Mouse (Mus musculus) forebrain, postnatal 0 days (tissue): ENCODE results near the gene Rai14. TPM values are rescaled to one million over a fixed set of nuclear protein-coding genes. Genes with fewer than 3 reads are reported as not detected.
A peak's percentile ranks its signal among the peaks of the same experiment; 100 is the strongest.

ENCODE experiments used
- ATAC-seq: fragments of 200-750 bp; cut with Nextera tagmentation; 2 replicates; pipeline ENCODE4 v1.8.0; 2017; ENCODE audit warnings: mild to moderate bottlenecking, moderate library complexity
- DNase-seq: peaks from one replicate; pipeline ENCODE4 v3.0.0-alpha.2; 2015
- H3K27ac ChIP-seq: fragments of 300-500 bp; sonication (generic); 2 replicates; pipeline ENCODE4 v1.5.1; 2014; ENCODE audit warnings: low read depth, mild to moderate bottlenecking, antibody characterized with exemption, low read length, moderate library complexity, mixed read lengths
- H3K27me3 ChIP-seq: fragments of 300-500 bp; sonication (generic); 2 replicates; pipeline ENCODE4 v1.6.1; 2014; ENCODE audit warnings: mild to moderate bottlenecking, low read length, mixed read lengths; ENCODE audit not compliant: insufficient read depth
- H3K36me3 ChIP-seq: fragments of 300-500 bp; sonication (generic); 2 replicates; pipeline ENCODE4 v1.6.1; 2014; ENCODE audit warnings: mild to moderate bottlenecking, moderate library complexity; ENCODE audit not compliant: insufficient read depth
- H3K4me1 ChIP-seq: fragments of 300-500 bp; sonication (generic); 2 replicates; pipeline ENCODE4 v1.6.1; 2014; ENCODE audit warnings: antibody characterized with exemption; ENCODE audit not compliant: insufficient read depth
- H3K4me2 ChIP-seq: fragments of 300-500 bp; sonication (generic); 2 replicates; pipeline ENCODE4 v1.6.1; 2014; ENCODE audit warnings: low read depth, mild to moderate bottlenecking, moderate library complexity
- H3K4me3 ChIP-seq: fragments of 300-500 bp; sonication (generic); 2 replicates; pipeline ENCODE4 v1.5.1; 2014; ENCODE audit warnings: low read depth, low read length, mixed read lengths
- H3K9ac ChIP-seq: fragments of 300-500 bp; sonication (generic); 2 replicates; pipeline ENCODE4 v1.6.1; 2014; ENCODE audit warnings: mild to moderate bottlenecking
- H3K9me3 ChIP-seq: fragments of 300-500 bp; sonication (generic); 2 replicates; pipeline ENCODE4 v1.6.1; 2016; ENCODE audit warnings: low read length
- CTCF ChIP-seq: sonication (generic); IDR thresholded peaks from 2 replicates; pipeline ENCODE4 v1.5.1; 2016; ENCODE audit warnings: antibody characterized with exemption, control low read depth, low read depth
- WGBS: fragments of 180-500 bp; shearing (Covaris S2); extraction: QIAGEN DNeasy Blood & Tissue Kit; methylation state at CpG from one replicate; pipeline ENCODE4 v1.1.7; 2014; 5-methylcytosine and 5-hydroxymethylcytosine counted together
- polyA plus RNA-seq: library from polyadenylated mRNA; unstranded; fragments of >200 nt; fragmentation: Nextera tagmentation; extraction: Ambion mirVana; gene quantifications from 2 replicates; pipeline ENCODE4 v1.2.1, GENCODE M21; 2015
- total RNA-seq: library from RNA; depleted of rRNA; stranded (reverse); fragments of >200 nt; gene quantifications from 2 replicates; pipeline ENCODE4 v1.2.3, GENCODE M21; 2014

The Rai14 gene
- total and polyA plus RNA-seq, 2 experiments from 2014 or later: 5.5 to 12.7 TPM

DNA sequence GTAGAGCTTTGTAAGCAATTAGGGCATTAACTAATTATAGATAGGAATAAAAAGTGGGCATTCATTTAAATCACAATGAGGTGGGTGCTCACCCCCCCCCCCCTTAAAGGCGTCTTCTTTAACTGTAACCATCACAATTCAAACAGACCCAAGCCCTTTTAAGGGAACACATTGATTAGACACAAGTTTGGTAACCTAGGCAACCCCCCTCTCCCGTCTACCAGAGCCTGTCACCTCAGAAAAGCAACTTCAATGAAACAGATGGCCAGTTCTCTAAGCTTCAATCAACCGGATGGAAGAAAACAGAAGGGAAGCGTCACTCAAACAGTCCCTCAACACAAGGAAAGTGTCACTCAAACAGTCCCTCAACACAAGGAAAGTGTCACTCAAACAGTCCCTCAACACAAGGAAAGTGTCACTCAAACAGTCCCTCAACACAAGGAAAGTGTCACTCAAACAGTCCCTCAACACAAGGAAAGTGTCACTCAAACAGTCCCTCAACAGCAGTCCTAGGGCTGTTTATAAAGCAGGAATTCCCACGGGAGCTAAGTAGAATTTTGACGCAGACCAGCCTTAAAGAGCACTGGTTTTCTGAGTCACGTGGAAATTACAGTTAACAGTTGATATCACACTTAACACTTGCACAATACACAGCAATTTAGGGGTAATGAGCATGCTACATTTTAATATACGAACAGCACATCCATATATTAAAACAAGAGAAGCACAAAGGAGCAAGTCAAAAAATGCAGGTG is 59.1 kb downstream of the Rai14 start:
- 11% methylated on average over 8 of the region's 8 CpGs for WGBS
- no peak overlapping the region for H3K4me3 ChIP-seq
- no peaks in the 10 kb centered on the region for H3K36me3 ChIP-seq
- no peak overlapping the region for H3K27ac ChIP-seq
- ATAC-seq: peak; percentile 95
- H3K9ac ChIP-seq: no peak overlapping the region
- no peak for TF ChIP-seq CTCF
- peak; percentile 72 for DNase-seq
- H3K4me1 ChIP-seq: 0 out of 2 replicates have a peak, but pooled peaks cover 6% of the 10 kb centered on the region
- H3K9me3 ChIP-seq: no peaks in the 10 kb centered on the region
- no peaks in the 10 kb centered on the region for H3K27me3 ChIP-seq
- no peak overlapping the region for H3K4me2 ChIP-seq

GRCm38 (mm10) chr15:10654696-10655095 is 59.7 kb downstream of the Rai14 start:
- no peak for TF ChIP-seq CTCF
- Histone ChIP-seq H3K27ac (no peak overlapping the region), H3K4me1 (0 out of 2 replicates have a peak, but pooled peaks cover 6% of the 10 kb centered on the region), H3K9ac (no peak overlapping the region), H3K27me3 (no peaks in the 10 kb centered on the region), H3K36me3 (no peaks in the 10 kb centered on the region), H3K4me2 (no peak overlapping the region), H3K9me3 (no peaks in the 10 kb centered on the region), H3K4me3 (no peak overlapping the region)
- ATAC-seq (peak; percentile 18; the same call in 1 of the 2 replicates), DNase-seq (no peak)
- WGBS: 30% methylated on average over 1 of the region's 1 CpGs

DNA sequence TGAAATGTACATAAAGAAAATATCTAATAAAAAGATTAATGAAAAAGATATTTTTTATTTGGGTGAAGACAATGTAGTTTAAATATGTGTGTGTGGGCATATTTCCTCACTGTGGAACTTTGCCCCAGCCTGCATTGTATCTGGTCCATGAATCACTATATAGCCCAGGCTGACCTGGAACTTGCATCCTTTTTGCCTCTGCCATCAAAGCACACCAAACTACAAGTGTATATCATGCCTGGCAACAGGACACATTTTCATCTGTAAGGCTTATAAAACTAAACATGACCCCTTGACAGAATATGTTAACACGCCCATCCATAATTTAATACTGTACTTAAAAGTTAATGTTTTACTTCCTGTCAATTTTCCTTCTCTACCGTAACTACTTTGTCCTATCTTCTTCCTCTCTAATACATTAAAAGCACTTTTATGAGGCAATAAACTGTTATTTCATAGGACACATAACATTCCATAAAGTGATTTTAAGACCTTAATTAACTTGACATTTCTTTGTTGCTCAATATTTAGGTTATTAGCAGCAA is 61.4 kb downstream of the Rai14 start:
- WGBS: 92% methylated on average over 2 of the region's 2 CpGs
- no peak for TF ChIP-seq CTCF
- no peak for DNase-seq
- no peaks in the 10 kb centered on the region for H3K36me3 ChIP-seq
- no peak overlapping the region for H3K9ac ChIP-seq
- H3K27ac ChIP-seq: no peak overlapping the region
- no peaks in the 10 kb centered on the region for H3K27me3 ChIP-seq
- no peak overlapping the region for H3K4me2 ChIP-seq
- H3K4me3 ChIP-seq: no peak overlapping the region
- H3K4me1 ChIP-seq: peaks cover 11% of the 10 kb centered on the region; the same call in 1 of the 2 replicates
- H3K9me3 ChIP-seq: no peaks in the 10 kb centered on the region
- no peak for ATAC-seq

DNA sequence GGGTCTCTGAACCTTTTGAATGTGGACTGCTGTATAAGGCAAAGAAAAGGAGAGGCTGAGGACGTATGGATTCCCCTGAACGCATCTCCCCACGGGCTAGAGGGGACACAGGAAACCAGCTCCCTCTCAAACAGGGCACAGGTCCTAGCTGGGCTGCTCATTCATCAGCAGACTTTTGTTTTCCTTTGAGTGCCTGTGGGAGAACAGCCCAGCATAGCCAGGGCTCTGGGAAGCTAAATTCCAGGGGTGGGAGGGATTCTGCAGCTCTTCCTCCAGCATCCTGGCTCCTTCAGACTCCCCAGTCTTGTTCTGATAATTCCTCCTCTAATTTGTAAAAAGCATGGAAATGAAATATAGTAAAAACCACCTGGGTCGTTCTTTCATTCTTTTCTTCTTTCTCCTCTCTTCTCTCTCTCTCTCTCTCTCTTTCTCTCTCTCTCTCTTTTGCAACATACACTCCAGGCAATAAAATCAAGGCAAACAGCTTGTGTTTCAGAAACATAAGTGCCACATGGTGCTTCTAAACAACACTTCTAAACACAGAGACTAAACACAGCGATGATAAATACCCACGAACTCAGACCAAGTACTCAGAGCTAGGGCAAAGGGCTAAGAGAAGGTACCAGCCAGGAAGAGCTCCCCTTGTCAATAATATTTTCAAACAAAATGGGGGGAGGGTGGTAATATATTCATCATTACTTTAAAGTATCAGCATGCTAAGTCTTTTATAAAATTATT is 65.9 kb downstream of the Rai14 start:
- Histone ChIP-seq H3K4me1 (peaks cover 6% of the 10 kb centered on the region; the same call in 1 of the 2 replicates), H3K9ac (no peak overlapping the region), H3K36me3 (no peaks in the 10 kb centered on the region), H3K27me3 (no peaks in the 10 kb centered on the region), H3K4me3 (no peak overlapping the region), H3K9me3 (no peaks in the 10 kb centered on the region), H3K4me2 (no peak overlapping the region), H3K27ac (0 out of 2 replicates have a peak overlapping the region, but pooled peaks have one; percentile 2)
- TF ChIP-seq CTCF: no peak
- no peak for DNase-seq
- ATAC-seq: peak; percentile 75
- WGBS: 12% methylated on average over 6 of the region's 6 CpGs

DNA sequence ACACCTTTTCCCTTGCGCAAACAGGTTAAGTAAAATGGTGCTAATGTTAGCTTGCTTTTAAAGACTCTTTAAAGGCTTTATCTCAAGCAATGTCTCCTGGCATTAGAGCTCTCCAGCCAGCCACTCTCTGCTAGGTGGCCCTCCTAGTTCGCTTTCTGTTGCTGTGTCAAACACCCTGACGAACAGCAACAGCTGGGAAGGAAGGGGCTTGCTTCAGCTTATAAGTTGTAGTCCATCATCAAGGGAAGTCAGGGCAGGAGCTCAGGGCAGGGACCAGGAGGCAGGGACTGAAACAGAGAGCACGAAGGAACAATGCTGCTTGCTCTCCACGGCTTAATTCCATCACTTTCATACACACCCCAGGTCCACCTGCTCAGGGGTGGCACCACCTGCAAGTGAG is 68.1 kb downstream of the Rai14 start:
- no peaks in the 10 kb centered on the region for H3K36me3 ChIP-seq
- no peak overlapping the region for H3K4me3 ChIP-seq
- 76% methylated on average over 5 of the region's 5 CpGs for WGBS
- no peaks in the 10 kb centered on the region for H3K9me3 ChIP-seq
- no peak overlapping the region for H3K9ac ChIP-seq
- DNase-seq: no peak
- H3K4me2 ChIP-seq: no peak overlapping the region
- ATAC-seq: no peak
- no peak overlapping the region for H3K27ac ChIP-seq
- H3K27me3 ChIP-seq: no peaks in the 10 kb centered on the region
- no peak for TF ChIP-seq CTCF
- peaks cover 6% of the 10 kb centered on the region; the same call in 1 of the 2 replicates for H3K4me1 ChIP-seq

- Histone ChIP-seq H3K4me3 (no peak overlapping the region), H3K27ac (no peak overlapping the region), H3K27me3 (no peaks in the 10 kb centered on the region), H3K36me3 (no peaks in the 10 kb centered on the region), H3K4me2 (no peak overlapping the region), H3K9me3 (no peaks in the 10 kb centered on the region), H3K4me1 (peaks cover 6% of the 10 kb centered on the region; the same call in 1 of the 2 replicates), H3K9ac (no peak overlapping the region)
- no peak for TF ChIP-seq CTCF
- ATAC-seq (no peak), DNase-seq (no peak)
- WGBS: 38% methylated on average over 8 of the region's 8 CpGs
Measured at GRCm38 (mm10) chr15:10645101-10645500, 69.3 kb downstream of the Rai14 start.
